Mouse (Mus musculus): Measurements from ENCODE around the gene Rbfox2.
"Not testable (repeated sequence)": the region's sequence is repeated elsewhere in the genome, so short reads cannot be mapped to it uniquely, and the experiment has no call there.

- TF ChIP-seq CTCF (IDR thresholded peaks at IDR 0.05; ENCODE audit: control insufficient read depth, insufficient read depth, low read length); POLR2A (IDR thresholded peaks at IDR 0.05; ENCODE audit: borderline replicate concordance, control insufficient read depth, low read depth, low read length): not testable (repeated sequence)
These were observed 28.4 kb upstream of the Rbfox2 start for GRCm38 (mm10) chr15:77335185-77335584.

Measured in bone marrow, adult 2 months (tissue).